Mouse (Mus musculus) right cerebral cortex, postnatal 25 days (tissue): ENCODE data around the gene Ccdc189.

Experiments used
- DNase-seq: peaks from one replicate; pipeline ENCODE4 v3.0.0; 2022

The Ccdc189 gene

GRCm38 (mm10) chr7:127591108-127591507, 2.7 kb upstream of the Ccdc189 start:
- DNase-seq: no peak

- DNase-seq: no peak
Observed at GRCm38 (mm10) chr7:127589637-127590036, 1.2 kb upstream of the Ccdc189 start.

- no peak for DNase-seq
Observed at GRCm38 (mm10) chr7:127588901-127589300, 506 bp upstream of the Ccdc189 start.

GRCm38 (mm10) chr7:127587196-127587595, 1.2 kb downstream of the Ccdc189 start:
- no peak for DNase-seq

GRCm38 (mm10) chr7:127586149-127586548, 2.2 kb downstream of the Ccdc189 start:
- no peak for DNase-seq

- DNase-seq: no peak
Observed at GRCm38 (mm10) chr7:127585031-127585430, 3.4 kb downstream of the Ccdc189 start.

GRCm38 (mm10) chr7:127583260-127583659, 5.1 kb downstream of the Ccdc189 start:
- DNase-seq: no peak

GRCm38 (mm10) chr7:127574115-127574514, 14.3 kb downstream of the Ccdc189 start:
- DNase-seq: no peak

GRCm38 (mm10) chr7:127573503-127574008, 14.8 kb downstream of the Ccdc189 start:
- DNase-seq: no peak

GRCm38 (mm10) chr7:127572895-127573471, 15.4 kb downstream of the Ccdc189 start, which contains the start of gene Phkg2:
Phkg2 (plus strand) TSS chr7:127573340.
- DNase-seq: peak; percentile 90

- no peak for DNase-seq
Observed at GRCm38 (mm10) chr7:127564381-127565150, 23.8 kb downstream of the Ccdc189 start.

GRCm38 (mm10) chr7:127561340-127561858, 27.0 kb downstream of the Ccdc189 start, which contains the start of gene Tmem265:
Tmem265 (plus strand) TSS chr7:127561390.
- no peak for DNase-seq

GRCm38 (mm10) chr7:127560580-127560979, 27.8 kb downstream of the Ccdc189 start:
- DNase-seq: no peak

- no peak for DNase-seq
Observed at GRCm38 (mm10) chr7:127551558-127551957, 36.8 kb downstream of the Ccdc189 start.

- DNase-seq: no peak
Observed at GRCm38 (mm10) chr7:127549116-127549835, 39.1 kb downstream of the Ccdc189 start.

- DNase-seq: no peak
Observed at GRCm38 (mm10) chr7:127541671-127542070, 46.7 kb downstream of the Ccdc189 start.
